Mouse (Mus musculus) neutrophil, adult 5-6 weeks (primary cell): Measurements from ENCODE around the gene Stra6. TPM values are rescaled to one million over a fixed set of nuclear protein-coding genes. Genes with fewer than 3 reads are reported as not detected.

Experiments
- ATAC-seq: fragments of 151-379, 151-347 bp; 2 replicates; pipeline ENCODE4 v1.8.0; 2017; ENCODE audit warnings: mild to moderate bottlenecking, moderate TSS enrichment; ENCODE audit not compliant: insufficient number of reproducible peaks, poor library complexity, low FRiP score, severe bottlenecking; ENCODE audit errors: extremely low read depth
- total RNA-seq: library from RNA; stranded (forward); fragments of 200-1000 nt; gene quantifications from 2 replicates; pipeline ENCODE4 v1.2.3, GENCODE M21; 2017

Stra6 gene
- total RNA-seq, 1 experiment from 2014 or later: not detected

- no peak for ATAC-seq
These were observed 133.3 kb downstream of the Stra6 start for GRCm38 (mm10) chr9:58196610-58197567.

GRCm38 (mm10) chr9:58197781-58198701 lies 134.5 kb downstream of the Stra6 start:
- ATAC-seq: peak; percentile 31

- ATAC-seq: no peak
These were observed 135.3 kb downstream of the Stra6 start for GRCm38 (mm10) chr9:58198801-58199371.

GRCm38 (mm10) chr9:58199381-58200269 lies 136.0 kb downstream of the Stra6 start:
- ATAC-seq: no peak

- no peak for ATAC-seq
These were observed 136.9 kb downstream of the Stra6 start for GRCm38 (mm10) chr9:58200270-58201090.

- ATAC-seq: no peak
These were observed 137.7 kb downstream of the Stra6 start for GRCm38 (mm10) chr9:58201091-58201842.

GRCm38 (mm10) chr9:58201861-58202549 lies 138.4 kb downstream of the Stra6 start:
- ATAC-seq: no peak

GRCm38 (mm10) chr9:58202676-58203453 lies 139.3 kb downstream of the Stra6 start:
- no peak for ATAC-seq

Other genes with a start within 250 kb of the Stra6 start
- 47.4 and 51.3 TPM in 2 replicates for gene Arid3b, start 227.0 kb upstream of the Stra6 start, total RNA-seq
- 42.5 and 51.2 TPM in 2 replicates for gene Ubl7, start 152.8 kb upstream of the Stra6 start, total RNA-seq
- 7.0 and 7.4 TPM in 2 replicates for gene Sema7a, start 123.7 kb upstream of the Stra6 start, total RNA-seq
- gene Cyp11a1, start 57.4 kb upstream of the Stra6 start, total RNA-seq: 2.6 and 2.7 TPM in 2 replicates
- gene Ccdc33, start 55.0 kb downstream of the Stra6 start, total RNA-seq: not detected in 2 replicates
- gene Islr, start 140.5 kb downstream of the Stra6 start, total RNA-seq: not detected in 2 replicates
- gene Islr2, start 140.5 kb downstream of the Stra6 start, total RNA-seq: 0.86 and 1.4 TPM in 2 replicates
- gene Pml, start 186.0 kb downstream of the Stra6 start, total RNA-seq: 91.2 and 103 TPM in 2 replicates
- gene Stoml1, start 189.4 kb downstream of the Stra6 start, total RNA-seq: 32.3 and 37.6 TPM in 2 replicates
- not detected in 2 replicates for gene Loxl1, start 249.4 kb downstream of the Stra6 start, total RNA-seq